Mouse (Mus musculus) CH12.LX (cell line): Measurements from ENCODE around the gene Ncan. TPM values are rescaled to one million over a fixed set of nuclear protein-coding genes. Genes with fewer than 3 reads are reported as not detected.

ENCODE experiments used
- DNase-seq: peaks from one replicate; pipeline ENCODE4 v3.0.0-alpha.2; 2013; ENCODE audit errors: extremely low read depth
- H3K27ac ChIP-seq: 2 replicates; pipeline ENCODE4 v1.5.1; 2012; ENCODE audit warnings: low read depth, mild to moderate bottlenecking, control low read depth, moderate library complexity; ENCODE audit not compliant: insufficient read depth
- H3K27me3 ChIP-seq: replicated peaks from 2 replicates; pipeline ENCODE3; 2012; ENCODE audit warnings: inconsistent platforms
- H3K36me3 ChIP-seq, 2 experiments: replicated peaks in 1 of 2; 2 replicates each; pipeline versions ENCODE3 to v1.6.1; 2012; ENCODE audit warnings: inconsistent platforms in 1 of 2, low read length in 1 of 2, mild to moderate bottlenecking in 1 of 2, mixed read lengths in 1 of 2, moderate library complexity in 1 of 2; ENCODE audit not compliant: control insufficient read depth in 1 of 2, insufficient read depth in 1 of 2
- H3K4me1 ChIP-seq, 2 experiments: 2 replicates each; pipeline ENCODE4 v1.6.1; 2012; ENCODE audit warnings: inconsistent platforms in 1 of 2, moderate library complexity in 1 of 2; ENCODE audit not compliant: insufficient read depth in 2 of 2, control insufficient read depth in 1 of 2
- H3K4me2 ChIP-seq: 2 replicates; pipeline ENCODE4 v1.6.1; 2012; ENCODE audit warnings: low read depth, mild to moderate bottlenecking, control low read depth; ENCODE audit not compliant: poor library complexity, insufficient read depth, severe bottlenecking
- H3K4me3 ChIP-seq, 3 experiments: fragments of 150-350 bp in 1 of 3; sonication (generic) in 1 of 3; replicated peaks in 1 of 3; 2 replicates each; pipeline versions ENCODE3 to v1.5.1; 2011 to 2012; ENCODE audit warnings: low read depth in 2 of 3, low read length in 2 of 3, mild to moderate bottlenecking in 2 of 3, moderate library complexity in 2 of 3, control low read depth in 1 of 3, improper control_type of control experiment in 1 of 3, inconsistent platforms in 1 of 3, mixed read lengths in 1 of 3; ENCODE audit not compliant: poor library complexity in 1 of 3
- H3K79me2 ChIP-seq: replicated peaks from 2 replicates; pipeline ENCODE4 v1.6.1; 2012; ENCODE audit warnings: mild to moderate bottlenecking, moderate library complexity; ENCODE audit not compliant: control insufficient read depth, poor library complexity, insufficient read depth, severe bottlenecking; ENCODE audit errors: extremely low read depth
- H3K9ac ChIP-seq: 2 replicates; pipeline ENCODE4 v1.6.1; 2012; ENCODE audit warnings: low read depth, mild to moderate bottlenecking, control low read depth, moderate library complexity; ENCODE audit not compliant: insufficient read depth
- H3K9me3 ChIP-seq: replicated peaks from 2 replicates; pipeline ENCODE3; 2012; ENCODE audit warnings: low read length, inconsistent platforms, mixed read lengths
- BHLHE40 ChIP-seq: IDR thresholded peaks from 2 replicates; pipeline ENCODE4 v1.6.1; 2011; ENCODE audit warnings: mild to moderate bottlenecking, low read depth, low read length, improper control_type of control experiment
- CHD2 ChIP-seq: IDR thresholded peaks from 2 replicates; pipeline ENCODE4 v1.6.1; 2011; ENCODE audit warnings: low read length, improper control_type of control experiment
- E2F4 ChIP-seq: IDR thresholded peaks from 2 replicates; pipeline ENCODE4 v1.6.1; 2011; ENCODE audit warnings: low read depth, low read length, improper control_type of control experiment; ENCODE audit not compliant: insufficient replicate concordance
- ELF1 ChIP-seq: IDR thresholded peaks from 2 replicates; pipeline ENCODE4 v1.6.1; 2014; ENCODE audit warnings: low read depth, mild to moderate bottlenecking, inconsistent platforms, low read length, improper control_type of control experiment
- ETS1 ChIP-seq: conservative IDR thresholded peaks from 2 replicates; pipeline ENCODE4 v1.6.1; 2012; ENCODE audit warnings: low read depth, mild to moderate bottlenecking, inconsistent platforms, low read length, improper control_type of control experiment, moderate library complexity
- GABPA ChIP-seq: IDR thresholded peaks from 2 replicates; pipeline ENCODE4 v1.6.1; 2012; ENCODE audit warnings: low read depth, low read length, improper control_type of control experiment, inconsistent platforms; ENCODE audit not compliant: insufficient replicate concordance
- HCFC1 ChIP-seq: IDR thresholded peaks from 2 replicates; pipeline ENCODE4 v1.6.1; 2012; ENCODE audit warnings: low read depth, mild to moderate bottlenecking, inconsistent platforms, low read length, improper control_type of control experiment
- IRF4 ChIP-seq: IDR thresholded peaks from 2 replicates; pipeline ENCODE4 v1.6.1; 2014; ENCODE audit warnings: low read depth, mild to moderate bottlenecking, inconsistent platforms, low read length, improper control_type of control experiment
- JUND ChIP-seq: conservative IDR thresholded peaks from 2 replicates; pipeline ENCODE4 v1.6.1; 2011; ENCODE audit warnings: low read depth, low read length, improper control_type of control experiment
- KAT2A ChIP-seq: IDR thresholded peaks from 2 replicates; pipeline ENCODE4 v1.6.1; 2012; ENCODE audit warnings: low read length, improper control_type of control experiment, inconsistent platforms; ENCODE audit not compliant: insufficient replicate concordance
- MAZ ChIP-seq: IDR thresholded peaks from 2 replicates; pipeline ENCODE4 v1.6.1; 2012; ENCODE audit warnings: low read depth, mild to moderate bottlenecking, inconsistent platforms, low read length, improper control_type of control experiment, moderate library complexity
- MXI1 ChIP-seq: IDR thresholded peaks from 2 replicates; pipeline ENCODE4 v1.6.1; 2011; ENCODE audit warnings: mild to moderate bottlenecking, low read depth, low read length, improper control_type of control experiment
- NELFE ChIP-seq: IDR thresholded peaks from 2 replicates; pipeline ENCODE4 v1.6.1; 2011; ENCODE audit warnings: low read depth, low read length, improper control_type of control experiment
- POLR2A ChIP-seq: IDR thresholded peaks from 2 replicates; pipeline ENCODE4 v1.6.1; 2011; ENCODE audit warnings: low read depth, mild to moderate bottlenecking, improper control_type of control experiment, low read length
- RAD21 ChIP-seq: IDR thresholded peaks from 2 replicates; pipeline ENCODE4 v1.6.1; 2011; ENCODE audit warnings: low read depth, mild to moderate bottlenecking, low read length, improper control_type of control experiment, moderate library complexity
- SIN3A ChIP-seq: IDR thresholded peaks from 2 replicates; pipeline ENCODE4 v1.6.1; 2012; ENCODE audit warnings: low read length, improper control_type of control experiment, inconsistent platforms
- SMC3 ChIP-seq: IDR thresholded peaks from 2 replicates; pipeline ENCODE4 v1.6.1; 2011; ENCODE audit warnings: low read depth, low read length, improper control_type of control experiment
- TCF12 ChIP-seq: IDR thresholded peaks from 2 replicates; pipeline ENCODE4 v1.6.1; 2014; ENCODE audit warnings: low read depth, mild to moderate bottlenecking, inconsistent platforms, low read length, improper control_type of control experiment
- USF1 ChIP-seq: IDR thresholded peaks from 2 replicates; pipeline ENCODE4 v1.6.1; 2014; ENCODE audit warnings: low read depth, mild to moderate bottlenecking, inconsistent platforms, low read length, improper control_type of control experiment
- USF2 ChIP-seq: conservative IDR thresholded peaks from 2 replicates; pipeline ENCODE4 v1.6.1; 2011; ENCODE audit warnings: low read depth, low read length, improper control_type of control experiment
- ZC3H11A ChIP-seq: IDR thresholded peaks from 2 replicates; pipeline ENCODE4 v1.6.1; 2012; ENCODE audit warnings: low read depth, mild to moderate bottlenecking, inconsistent platforms, low read length, improper control_type of control experiment
- ZKSCAN1 ChIP-seq: IDR thresholded peaks from 2 replicates; pipeline ENCODE4 v1.6.1; 2012; ENCODE audit warnings: low read depth, inconsistent platforms, low read length, improper control_type of control experiment, borderline replicate concordance
- ZMIZ1 ChIP-seq: IDR thresholded peaks from 2 replicates; pipeline ENCODE4 v1.6.1; 2012; ENCODE audit warnings: low read depth, mild to moderate bottlenecking, inconsistent platforms, low read length, improper control_type of control experiment
- ZNF384 ChIP-seq: IDR thresholded peaks from 2 replicates; pipeline ENCODE4 v1.6.1; 2012; ENCODE audit warnings: low read depth, low read length, improper control_type of control experiment, inconsistent platforms
- dilution Hi-C: fragments of 300-500 bp; cut with MboI; formaldehyde crosslinking; loops from 2 replicates; pipeline ENCODE4 v1.14.3; 2020; ENCODE audit warnings: low sequenced_read_pairs; ENCODE audit not compliant: extremely low pct_unique_long_range_greater_than_20kb, extremely low pct_ligation_motif_present
- in situ Hi-C: fragments of 300-500 bp; cut with MboI; formaldehyde crosslinking; loops from 3 replicates; pipeline ENCODE4 v1.14.3; 2019; ENCODE audit warnings: low sequenced_read_pairs, low pct_ligation_motif_present, low pct_unique_long_range_greater_than_20kb, mixed read lengths
- polyA plus RNA-seq: library from polyadenylated mRNA; unstranded; fragments of >175 nt; gene quantifications from 2 replicates; pipeline ENCODE4 v1.2.1, GENCODE M21; 2012; ENCODE audit warnings: low read depth; ENCODE audit not compliant: insufficient read length
- total RNA-seq, 2 experiments: library from RNA; depleted of rRNA; stranded (reverse); fragments of 300-350 nt in 1 of 2; fragments of >200 nt in 1 of 2; gene quantifications; 2 replicates each; pipeline ENCODE4 v1.2.3; 2012 to 2014

Gene Ncan
- total and polyA plus RNA-seq, 3 experiments: 2.1 to 6.0 (median 3.9) TPM

DNA sequence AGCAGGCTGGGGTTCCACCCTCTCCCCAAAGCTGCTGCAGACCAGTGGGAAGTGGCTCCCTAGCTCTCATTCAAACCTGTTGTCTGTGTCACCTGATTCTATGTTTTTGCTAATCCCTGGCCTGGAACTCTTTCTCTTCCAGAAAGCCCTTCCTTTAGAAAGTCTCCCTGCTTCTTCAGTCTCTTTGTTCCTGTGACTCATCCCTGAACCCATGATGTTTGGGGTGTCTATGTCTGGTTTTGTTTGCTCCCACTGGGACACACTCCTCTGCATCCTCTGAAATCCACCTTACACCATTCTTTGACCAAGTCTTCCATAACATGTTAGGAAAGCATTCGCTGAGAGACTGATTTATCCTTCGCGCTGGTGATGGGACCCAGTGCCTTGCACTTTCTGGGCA, 9.4 kb upstream of the Ncan start:
- no peak for DNase-seq
- Histone ChIP-seq H3K4me2 (no peak overlapping the region), H3K79me2 (peaks cover 14% of the 10 kb centered on the region), H3K9me3 (no peaks in the 10 kb centered on the region), H3K36me3 (peaks cover 23 to 35% of the 10 kb centered on the region in 2 experiments), H3K4me3 (no peak overlapping the region), H3K9ac (no peak overlapping the region), H3K27ac (no peak overlapping the region), H3K27me3 (no peaks in the 10 kb centered on the region), H3K4me1 (peaks cover 10 to 43% of the 10 kb centered on the region in 2 experiments; a peak in 3 of 4 replicates)
- in situ Hi-C loops: loop anchor here (5.0 kb wide), 1 partner anchor 37 kb away; no protein-coding TSS in a partner anchor
- dilution Hi-C loops: no loop called here
- TF ChIP-seq ZC3H11A: no peak
- TF ChIP-seq ZNF384: no peak
- TF ChIP-seq POLR2A: no peak
- TF ChIP-seq CHD2: no peak
- TF ChIP-seq USF2: no peak
- TF ChIP-seq MXI1: no peak
- TF ChIP-seq RAD21: no peak
- TF ChIP-seq BHLHE40: no peak
- no peak for TF ChIP-seq KAT2A
- no peak for TF ChIP-seq USF1
- TF ChIP-seq TCF12: no peak
- TF ChIP-seq SMC3: no peak
- no peak for TF ChIP-seq SIN3A

DNA sequence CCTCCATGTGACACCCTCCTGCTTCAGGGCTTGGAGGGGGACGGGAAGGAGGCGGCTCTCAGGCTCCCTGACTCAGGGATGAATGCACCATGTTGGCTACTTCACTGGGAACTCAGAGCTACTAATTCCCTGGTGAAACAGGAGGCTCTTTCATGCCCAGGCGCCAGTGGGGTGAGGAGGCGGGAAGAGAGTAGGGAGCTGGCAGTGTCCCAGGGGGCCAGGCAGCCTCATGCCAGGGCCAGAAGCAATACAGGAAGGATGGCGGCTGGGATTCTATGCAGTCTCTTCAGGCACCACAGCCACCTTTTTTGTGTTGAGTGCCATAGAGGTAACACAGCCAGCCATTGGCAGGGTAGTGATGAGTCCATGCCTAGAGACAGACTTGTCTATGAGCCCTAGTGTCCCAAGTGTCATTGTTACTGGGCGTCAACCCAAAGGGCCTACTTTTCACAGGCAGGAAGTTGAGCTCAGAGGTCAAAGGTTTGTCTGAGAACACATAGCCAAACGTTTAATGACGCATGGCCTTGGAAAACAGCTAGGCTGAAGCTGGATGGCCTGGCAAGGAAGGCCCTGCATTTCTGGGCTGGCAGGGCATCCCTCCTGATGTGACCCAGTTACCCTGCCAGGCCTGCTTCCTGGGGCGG, 8.8 kb upstream of the Ncan start:
- in situ Hi-C loops: no loop called here
- H3K4me3 ChIP-seq: no peak overlapping the region

DNA sequence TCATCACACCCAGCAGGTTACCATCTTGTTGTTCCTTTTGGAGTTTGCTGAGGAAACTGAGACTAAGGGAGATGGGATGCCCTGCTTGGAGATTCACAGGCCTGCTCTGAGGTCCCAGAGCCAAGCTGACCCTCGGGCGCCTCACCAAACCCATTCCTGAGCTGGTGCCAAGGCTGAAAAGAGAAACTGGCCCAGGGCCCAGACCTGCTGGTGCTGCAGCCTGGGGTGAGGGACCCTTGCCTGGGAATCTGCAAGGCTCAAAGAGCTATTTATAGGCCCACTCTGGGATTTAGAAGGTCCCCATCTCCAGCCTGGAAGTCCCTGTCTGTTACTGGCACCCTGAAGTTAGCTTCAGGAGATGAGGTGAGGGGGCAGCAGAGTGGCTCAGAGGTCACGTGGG, 7.8 kb upstream of the Ncan start:
- TF ChIP-seq GABPA (no peak), MAZ (no peak), IRF4 (no peak), ZKSCAN1 (no peak), NELFE (no peak), HCFC1 (no peak), ZMIZ1 (no peak), ELF1 (no peak), E2F4 (no peak), SIN3A (no peak)
- Histone ChIP-seq H3K27me3 (no peaks in the 10 kb centered on the region), H3K4me1 (peaks cover 6 to 35% of the 10 kb centered on the region in 2 experiments; a peak in 3 of 4 replicates), H3K4me3 (no peak overlapping the region), H3K36me3 (peaks cover 6 to 19% of the 10 kb centered on the region in 2 experiments), H3K9me3 (no peaks in the 10 kb centered on the region), H3K4me2 (no peak overlapping the region), H3K27ac (no peak overlapping the region), H3K79me2 (peaks cover 14% of the 10 kb centered on the region), H3K9ac (no peak overlapping the region)
- in situ Hi-C loops (no loop called here), dilution Hi-C loops (no loop called here)
- DNase-seq: no peak

More for the DNA sequence above, 8.8 kb upstream of the Ncan start:
- Histone ChIP-seq H3K36me3 (peaks cover 16 to 29% of the 10 kb centered on the region in 2 experiments), H3K4me1 (peaks cover 10 to 43% of the 10 kb centered on the region in 2 experiments; a peak in 3 of 4 replicates), H3K9me3 (no peaks in the 10 kb centered on the region), H3K27me3 (no peaks in the 10 kb centered on the region), H3K27ac (no peak overlapping the region), H3K9ac (no peak overlapping the region), H3K79me2 (peaks cover 14% of the 10 kb centered on the region), H3K4me2 (no peak overlapping the region)
- TF ChIP-seq JUND: no peak
- TF ChIP-seq ETS1: no peak
- no peak for TF ChIP-seq SMC3
- dilution Hi-C loops: no loop called here
- DNase-seq: no peak
